Mouse (Mus musculus) heart, adult 2 months (tissue): ENCODE results near the gene Fam234b. TPM values are rescaled to one million over a fixed set of nuclear protein-coding genes. Genes with fewer than 3 reads are reported as not detected.
A peak's percentile ranks its signal among the peaks of the same experiment; 100 is the strongest.

Source experiments
- DNase-seq, 2 experiments: peaks; one replicate each; pipeline ENCODE4 v3.0.0; 2021
- H3K27ac ChIP-seq: fragments of 200-600 bp; 2 replicates; pipeline ENCODE4 v1.8.1; 2022
- H3K27me3 ChIP-seq: fragments of 200-500 bp; 2 replicates; pipeline ENCODE4 v1.6.1; 2012; ENCODE audit warnings: mild to moderate bottlenecking, low read length, inconsistent platforms, mixed read lengths; ENCODE audit not compliant: control insufficient read depth, insufficient read depth
- H3K36me3 ChIP-seq: fragments of 200-500 bp; 2 replicates; pipeline ENCODE4 v1.6.1; 2012; ENCODE audit warnings: low read length, inconsistent platforms; ENCODE audit not compliant: control insufficient read depth, insufficient read depth
- H3K4me1 ChIP-seq: fragments of 200-500 bp; 2 replicates; pipeline ENCODE4 v1.6.1; 2011; ENCODE audit warnings: low read length; ENCODE audit not compliant: control insufficient read depth, insufficient read depth
- H3K4me3 ChIP-seq: fragments of 200-600 bp; 2 replicates; pipeline ENCODE4 v1.8.1; 2022
- H3K79me2 ChIP-seq: fragments of 200-500 bp; replicated peaks from 2 replicates; pipeline ENCODE4 v1.6.1; 2012; ENCODE audit warnings: mild to moderate bottlenecking, inconsistent platforms, low read length, moderate library complexity, mixed read lengths; ENCODE audit not compliant: control insufficient read depth, insufficient read depth
- H3K9ac ChIP-seq: fragments of 200-500 bp; 2 replicates; pipeline ENCODE4 v1.6.1; 2012; ENCODE audit warnings: low read depth, mild to moderate bottlenecking, control low read depth, inconsistent platforms, low read length, mixed read lengths
- CTCF ChIP-seq: fragments of 200-600 bp; IDR thresholded peaks from 2 replicates; pipeline ENCODE4 v1.8.1; 2022; ENCODE audit warnings: antibody characterized with exemption, mild to moderate bottlenecking, moderate library complexity
- EP300 ChIP-seq: fragments of 200-500 bp; IDR thresholded peaks from 2 replicates; pipeline ENCODE4 v1.6.1; 2011; ENCODE audit warnings: low read depth, low read length, control low read depth; ENCODE audit not compliant: insufficient read depth
- POLR2A ChIP-seq: fragments of 200-500 bp; IDR thresholded peaks from 2 replicates; pipeline ENCODE4 v1.6.1; 2011; ENCODE audit warnings: mild to moderate bottlenecking, low read depth, low read length, control low read depth; ENCODE audit not compliant: insufficient read depth
- WGBS: fragments of 180-500 bp; shearing (Covaris S2); methylation state at CpG from one replicate; pipeline ENCODE4 v1.1.7; 2018; 5-methylcytosine and 5-hydroxymethylcytosine counted together
- intact Hi-C: fragments of 180-260 bp; cut with DNase I; formaldehyde crosslinking; loops from one replicate; pipeline ENCODE4 v1.15.1; 2025
- polyA plus RNA-seq: library from polyadenylated mRNA; depleted of rRNA; stranded (reverse); fragments of >200 nt; gene quantifications from 2 replicates; pipeline ENCODE4 v1.2.3, GENCODE M21; 2012
- total RNA-seq, 2 experiments: library from RNA; stranded (reverse); gene quantifications; 2 replicates each; pipeline ENCODE4 v1.2.3; 2021

Gene Fam234b
- total and polyA plus RNA-seq, 3 experiments = 5.8 to 9.5 (median 6.4) TPM

- H3K9ac ChIP-seq = no peak overlapping the region
- WGBS = 69% methylated on average over 4 of the region's 4 CpGs
- H3K4me1 ChIP-seq = no peaks in the 10 kb centered on the region
Measured at GRCm38 (mm10) chr6:135275231-135275630, 77.5 kb downstream of the Fam234b start.

DNA sequence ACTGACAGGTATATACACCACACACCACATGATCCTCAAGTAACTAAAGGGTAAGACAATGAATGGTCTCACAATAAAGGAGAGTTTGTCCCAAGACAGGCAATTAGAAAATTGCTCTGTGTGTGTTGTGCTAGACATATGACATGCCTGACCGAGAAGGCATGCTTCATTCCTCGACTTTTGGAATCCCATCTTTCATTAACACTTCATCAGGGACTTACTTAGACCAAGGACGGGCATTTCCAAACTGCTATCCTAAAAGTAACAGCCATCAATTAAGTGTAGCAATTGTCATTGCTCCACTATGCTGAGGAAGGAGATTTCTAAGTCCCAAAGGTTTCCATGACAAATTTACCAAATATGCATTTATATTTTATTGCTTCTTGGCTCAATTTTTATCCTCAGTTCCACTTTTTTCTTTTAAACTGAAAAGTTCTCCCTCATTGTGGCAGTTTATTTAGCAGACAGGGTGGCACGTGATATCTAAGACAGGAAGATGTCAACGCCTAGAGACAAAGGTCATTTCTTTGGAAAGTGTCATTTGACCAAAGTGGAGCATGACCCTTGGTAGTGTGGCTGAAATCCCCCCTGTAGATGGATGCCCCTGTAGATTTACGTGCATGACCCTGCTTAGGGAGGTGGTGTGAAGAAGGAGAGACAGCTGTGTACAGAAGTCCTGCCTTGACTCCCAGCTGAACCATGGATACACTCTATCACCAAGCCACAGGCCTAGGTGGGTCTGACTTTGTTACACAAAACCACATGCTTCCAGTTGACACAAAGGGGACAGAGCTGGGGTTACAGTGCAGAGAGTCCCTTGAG lies 78.9 kb downstream of the Fam234b start:
- Histone ChIP-seq H3K79me2 (no peaks in the 10 kb centered on the region), H3K27me3 (no peaks in the 10 kb centered on the region), H3K36me3 (no peaks in the 10 kb centered on the region), H3K27ac (no peak overlapping the region), H3K9ac (no peak overlapping the region), H3K4me3 (no peak overlapping the region), H3K4me1 (no peaks in the 10 kb centered on the region)
- TF ChIP-seq CTCF (no peak), POLR2A (no peak), EP300 (no peak)
- intact Hi-C loops = no loop called here
- no peak for DNase-seq
- 79% methylated on average over 6 of the region's 6 CpGs for WGBS

More at GRCm38 (mm10) chr6:135275231-135275630, 77.5 kb downstream of the Fam234b start:
- H3K79me2 ChIP-seq = no peaks in the 10 kb centered on the region
- H3K4me3 ChIP-seq = no peak overlapping the region
- no peaks in the 10 kb centered on the region for H3K27me3 ChIP-seq
- intact Hi-C loops = no loop called here
- DNase-seq = no peak
- TF ChIP-seq CTCF (no peak), POLR2A (no peak), EP300 (no peak)
- H3K27ac ChIP-seq = no peak overlapping the region
- H3K36me3 ChIP-seq = no peaks in the 10 kb centered on the region

- Histone ChIP-seq H3K9ac (no peak overlapping the region), H3K4me1 (no peaks in the 10 kb centered on the region), H3K79me2 (no peaks in the 10 kb centered on the region), H3K36me3 (no peaks in the 10 kb centered on the region), H3K27me3 (no peaks in the 10 kb centered on the region), H3K4me3 (no peak overlapping the region), H3K27ac (no peak overlapping the region)
- intact Hi-C loops = no loop called here
- DNase-seq = no peak
- TF ChIP-seq POLR2A (no peak), CTCF (no peak), EP300 (no peak)
- 85% methylated on average over 6 of the region's 6 CpGs for WGBS
Measured at GRCm38 (mm10) chr6:135278302-135278701, 80.5 kb downstream of the Fam234b start.

DNA sequence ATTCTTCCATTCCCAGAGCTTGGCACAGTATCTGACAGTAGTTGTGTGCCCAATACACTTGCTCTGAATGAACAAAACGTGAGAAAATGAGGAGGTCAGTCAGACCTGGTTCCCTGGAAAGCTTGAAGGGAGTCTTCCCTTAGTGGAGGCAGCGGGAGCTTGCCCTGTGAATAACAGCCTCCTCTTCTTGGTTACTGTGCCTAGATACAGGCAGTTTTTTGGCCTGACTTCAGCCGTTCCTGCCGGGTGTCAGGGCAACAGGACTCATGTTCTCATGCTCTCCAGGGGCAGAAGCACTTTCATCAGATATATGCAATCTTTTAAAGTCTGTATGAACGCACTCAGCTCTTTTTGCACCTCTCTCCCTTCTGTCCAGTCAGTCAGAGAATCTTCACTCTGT lies 81.5 kb downstream of the Fam234b start:
- H3K4me3 ChIP-seq = no peak overlapping the region
- H3K79me2 ChIP-seq = no peaks in the 10 kb centered on the region
- H3K27ac ChIP-seq = no peak overlapping the region
- TF ChIP-seq CTCF (no peak), POLR2A (no peak), EP300 (no peak)
- H3K9ac ChIP-seq = no peak overlapping the region
- no peaks in the 10 kb centered on the region for H3K27me3 ChIP-seq
- intact Hi-C loops = no loop called here
- DNase-seq = no peak
- H3K4me1 ChIP-seq = no peaks in the 10 kb centered on the region
- WGBS = 69% methylated on average over 5 of the region's 5 CpGs
- H3K36me3 ChIP-seq = no peaks in the 10 kb centered on the region

DNA sequence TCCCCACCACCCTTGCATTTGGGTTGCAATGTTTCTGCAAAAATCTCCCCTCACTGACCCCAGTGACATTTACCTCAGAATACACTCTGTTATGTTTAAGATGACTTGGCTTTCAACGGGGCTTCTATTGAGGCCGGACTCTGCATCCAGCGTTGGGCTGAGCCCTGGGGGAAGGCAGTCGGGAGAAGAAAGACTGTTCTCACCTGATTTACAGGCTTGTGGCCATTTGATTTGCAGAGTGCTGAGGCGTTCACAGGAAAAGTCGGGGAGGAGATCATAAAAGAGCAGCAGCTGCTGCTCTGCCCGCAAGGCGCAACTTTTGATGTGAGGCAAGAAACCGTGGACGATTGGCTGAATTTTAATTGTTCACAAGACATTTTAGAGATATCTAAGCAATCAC lies 82.1 kb downstream of the Fam234b start:
- H3K27ac ChIP-seq = no peak overlapping the region
- intact Hi-C loops = no loop called here
- no peak overlapping the region for H3K9ac ChIP-seq
- 66% methylated on average over 10 of the region's 10 CpGs for WGBS
- TF ChIP-seq EP300 (no peak), POLR2A (no peak), CTCF (no peak)
- no peaks in the 10 kb centered on the region for H3K27me3 ChIP-seq
- no peak overlapping the region for H3K4me3 ChIP-seq
- H3K4me1 ChIP-seq = no peaks in the 10 kb centered on the region
- DNase-seq = no peak
- no peaks in the 10 kb centered on the region for H3K36me3 ChIP-seq
- no peaks in the 10 kb centered on the region for H3K79me2 ChIP-seq

DNA sequence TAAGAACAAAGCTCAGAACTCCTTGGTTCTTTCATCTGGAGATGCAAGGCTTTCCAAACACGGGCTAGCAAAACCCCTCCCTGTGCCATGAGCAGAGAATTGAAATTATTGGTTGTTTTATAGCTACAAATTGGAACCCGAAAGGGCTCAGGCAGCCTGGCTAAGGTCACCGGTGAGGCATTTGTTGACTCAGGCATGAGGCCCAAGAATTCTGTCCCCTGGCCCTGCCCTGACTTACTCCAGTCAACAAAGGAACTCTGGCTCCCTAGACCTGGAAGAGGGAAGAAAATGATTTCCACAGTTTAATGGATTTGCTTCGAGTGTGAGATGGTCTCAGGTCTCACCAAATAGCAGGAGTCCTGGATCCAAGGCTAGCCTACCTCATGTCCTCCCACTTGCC lies 94.6 kb downstream of the Fam234b start:
- TF ChIP-seq CTCF (no peak), POLR2A (no peak), EP300 (no peak)
- Histone ChIP-seq H3K4me1 (peaks cover 3% of the 10 kb centered on the region), H3K27me3 (no peaks in the 10 kb centered on the region), H3K4me3 (no peak overlapping the region), H3K27ac (no peak overlapping the region), H3K79me2 (no peaks in the 10 kb centered on the region), H3K9ac (no peak overlapping the region), H3K36me3 (no peaks in the 10 kb centered on the region)
- intact Hi-C loops = no loop called here
- WGBS = 32% methylated on average over 4 of the region's 4 CpGs
- DNase-seq = peak in 1 of 2 experiments; percentile 11
